Mouse (Mus musculus): Measurements from ENCODE around the gene Runx1. TPM values are rescaled to one million over a fixed set of nuclear protein-coding genes. Genes with fewer than 3 reads are reported as not detected.

Gene Runx1
- total RNA-seq, 2 experiments from 2014 or later, result 1.8 to 1.9 TPM

- DNase-seq, result no peak
These were observed 174.7 kb downstream of the Runx1 start for GRCm38 (mm10) chr16:92651256-92651655.

- DNase-seq, result no peak
These were observed 179.8 kb downstream of the Runx1 start for GRCm38 (mm10) chr16:92646153-92646552.

- DNase-seq, result no peak
These were observed 180.4 kb downstream of the Runx1 start for GRCm38 (mm10) chr16:92645423-92646115.

- no peak for DNase-seq
These were observed 181.1 kb downstream of the Runx1 start for GRCm38 (mm10) chr16:92644718-92645422.

- DNase-seq, result no peak
These were observed 181.6 kb downstream of the Runx1 start for GRCm38 (mm10) chr16:92644315-92644714.

- no peak for DNase-seq
These were observed 183.7 kb downstream of the Runx1 start for GRCm38 (mm10) chr16:92642283-92642682.

- DNase-seq, result no peak
These were observed 184.9 kb downstream of the Runx1 start for GRCm38 (mm10) chr16:92641053-92641452.

GRCm38 (mm10) chr16:92639093-92639492 lies 186.9 kb downstream of the Runx1 start:
- DNase-seq, result no peak

GRCm38 (mm10) chr16:92637033-92637432 lies 188.9 kb downstream of the Runx1 start:
- no peak for DNase-seq

- DNase-seq, result peak; percentile 55
These were observed 193.7 kb downstream of the Runx1 start for GRCm38 (mm10) chr16:92632115-92632763.

- DNase-seq, result peak; percentile 36
These were observed 194.3 kb downstream of the Runx1 start for GRCm38 (mm10) chr16:92631637-92632036.

- no peak for DNase-seq
These were observed 195.0 kb downstream of the Runx1 start for GRCm38 (mm10) chr16:92630950-92631349.

- DNase-seq, result no peak
These were observed 196.1 kb downstream of the Runx1 start for GRCm38 (mm10) chr16:92629829-92630228.

- no peak for DNase-seq
These were observed 198.7 kb downstream of the Runx1 start for GRCm38 (mm10) chr16:92627262-92627661.

GRCm38 (mm10) chr16:92623953-92624352 lies 202.0 kb downstream of the Runx1 start:
- DNase-seq, result no peak

GRCm38 (mm10) chr16:92621859-92622258 lies 204.1 kb downstream of the Runx1 start:
- DNase-seq, result no peak

- no peak for DNase-seq
These were observed 205.0 kb downstream of the Runx1 start for GRCm38 (mm10) chr16:92620841-92621518.

GRCm38 (mm10) chr16:92616839-92617238 lies 209.1 kb downstream of the Runx1 start:
- DNase-seq, result no peak

GRCm38 (mm10) chr16:92615234-92615799 lies 210.6 kb downstream of the Runx1 start:
- no peak for DNase-seq

GRCm38 (mm10) chr16:92612546-92612945 lies 213.4 kb downstream of the Runx1 start:
- no peak for DNase-seq

GRCm38 (mm10) chr16:92611641-92612149 lies 214.3 kb downstream of the Runx1 start:
- DNase-seq, result peak; percentile 36

GRCm38 (mm10) chr16:92610464-92610863 lies 215.5 kb downstream of the Runx1 start:
- no peak for DNase-seq
